Mouse (Mus musculus): ENCODE measurements around the gene Ptprg.
"Not testable (repeated sequence)": the region's sequence is repeated elsewhere in the genome, so short reads cannot be mapped to it uniquely, and the experiment has no call there.

GRCm38 (mm10) chr14:11964326-11964725, 411.0 kb downstream of the Ptprg start:
- TF ChIP-seq MYOD1 (IDR thresholded peaks at IDR 0.05; ENCODE audit: control insufficient read depth, insufficient read length, low read depth); CTCF (IDR thresholded peaks at IDR 0.05; ENCODE audit: control insufficient read depth, insufficient read depth, insufficient read length); FOSL1 (IDR thresholded peaks at IDR 0.05; ENCODE audit: insufficient read depth, low read length, poor library complexity, severe bottlenecking); MAX (IDR thresholded peaks at IDR 0.05); USF1 (IDR thresholded peaks at IDR 0.05; ENCODE audit: low read depth): not testable (repeated sequence)

Data from C2C12 (cell line).